Mouse (Mus musculus) cerebellum, adult 2 months (tissue): ENCODE measurements around the gene Kl. TPM values are rescaled to one million over a fixed set of nuclear protein-coding genes. Genes with fewer than 3 reads are reported as not detected.

Experiments used
- DNase-seq, 2 experiments: peaks; one replicate each; pipeline ENCODE4 v3.0.0; 2021
- H3K27ac ChIP-seq: fragments of 200-500 bp; 2 replicates; pipeline ENCODE4 v1.5.1; 2012; ENCODE audit warnings: low read length, control low read depth, inconsistent platforms; ENCODE audit not compliant: insufficient read depth
- H3K27me3 ChIP-seq: fragments of 200-500 bp; 2 replicates; pipeline ENCODE4 v1.6.1; 2012; ENCODE audit warnings: inconsistent platforms, mild to moderate bottlenecking, low read length, moderate library complexity; ENCODE audit not compliant: control insufficient read depth, insufficient read depth
- H3K4me1 ChIP-seq: fragments of 200-500 bp; 2 replicates; pipeline ENCODE4 v1.6.1; 2011; ENCODE audit warnings: low read length; ENCODE audit not compliant: control insufficient read depth, insufficient read depth
- H3K4me3 ChIP-seq: fragments of 200-500 bp; replicated peaks from 2 replicates; pipeline ENCODE3; 2011; ENCODE audit warnings: mild to moderate bottlenecking, low read depth, low read length, control low read depth; ENCODE audit not compliant: insufficient read depth
- CTCF ChIP-seq: fragments of 200-500 bp; IDR thresholded peaks from 2 replicates; pipeline ENCODE4 v1.5.1; 2011; ENCODE audit warnings: low read depth, mild to moderate bottlenecking, control low read depth, low read length, moderate library complexity, borderline replicate concordance; ENCODE audit not compliant: insufficient read depth
- POLR2A ChIP-seq: fragments of 200-500 bp; IDR thresholded peaks from 2 replicates; pipeline ENCODE4 v1.6.1; 2011; ENCODE audit warnings: low read length, control low read depth, borderline replicate concordance; ENCODE audit not compliant: insufficient read depth
- WGBS: fragments of 180-500 bp; shearing (Covaris S2); methylation state at CpG from one replicate; pipeline ENCODE4 v1.1.7; 2018; 5-methylcytosine and 5-hydroxymethylcytosine counted together
- polyA plus RNA-seq: library from polyadenylated mRNA; depleted of rRNA; stranded (reverse); fragments of >200 nt; gene quantifications from 2 replicates; pipeline ENCODE4 v1.2.3, GENCODE M21; 2012

The Kl gene
- polyA plus RNA-seq, 1 experiment = 3.6 TPM

- no peak overlapping the region for H3K4me3 ChIP-seq
- no peaks in the 10 kb centered on the region for H3K27me3 ChIP-seq
- peaks cover 6% of the 10 kb centered on the region for H3K4me1 ChIP-seq
- no peak overlapping the region for H3K27ac ChIP-seq
- 43% methylated on average over 1 of the region's 1 CpGs for WGBS
- TF ChIP-seq POLR2A = no peak
- no peak for TF ChIP-seq CTCF
- DNase-seq = no peak
These were observed 70.5 kb downstream of the Kl start for GRCm38 (mm10) chr5:151022939-151023338.

GRCm38 (mm10) chr5:151023461-151023860 lies 71.1 kb downstream of the Kl start:
- Histone ChIP-seq H3K27me3 (no peaks in the 10 kb centered on the region), H3K4me1 (peaks cover 8% of the 10 kb centered on the region), H3K27ac (0 out of 2 replicates have a peak overlapping the region, but pooled peaks have one; percentile 28), H3K4me3 (peak overlapping the region; percentile 5)
- DNase-seq = peak; percentile 81 to 84
- WGBS = 3% methylated on average over 8 of the region's 8 CpGs
- TF ChIP-seq POLR2A = no peak
- no peak for TF ChIP-seq CTCF

- WGBS = 90% methylated on average over 2 of the region's 2 CpGs
- Histone ChIP-seq H3K27ac (no peak overlapping the region), H3K4me1 (peaks cover 8% of the 10 kb centered on the region), H3K4me3 (no peak overlapping the region), H3K27me3 (no peaks in the 10 kb centered on the region)
- TF ChIP-seq POLR2A = no peak
- no peak for TF ChIP-seq CTCF
- DNase-seq = no peak
These were observed 72.1 kb downstream of the Kl start for GRCm38 (mm10) chr5:151024483-151024882.

GRCm38 (mm10) chr5:151026069-151026468 lies 73.7 kb downstream of the Kl start:
- Histone ChIP-seq H3K27ac (no peak overlapping the region), H3K4me3 (no peak overlapping the region), H3K27me3 (no peaks in the 10 kb centered on the region), H3K4me1 (peaks cover 8% of the 10 kb centered on the region; the same call in 1 of the 2 replicates)
- WGBS = 98% methylated on average over 4 of the region's 4 CpGs
- no peak for DNase-seq
- TF ChIP-seq CTCF (no peak), POLR2A (no peak)

- 26% methylated on average over 7 of the region's 7 CpGs for WGBS
- Histone ChIP-seq H3K27me3 (no peaks in the 10 kb centered on the region), H3K27ac (no peak overlapping the region), H3K4me3 (no peak overlapping the region), H3K4me1 (peaks cover 8% of the 10 kb centered on the region; the same call in 1 of the 2 replicates)
- TF ChIP-seq CTCF (no peak), POLR2A (no peak)
- peak; percentile 40 to 60 for DNase-seq
These were observed 74.8 kb downstream of the Kl start for GRCm38 (mm10) chr5:151027171-151027570.

GRCm38 (mm10) chr5:151028906-151029305 lies 76.5 kb downstream of the Kl start:
- WGBS = 69% methylated on average over 6 of the region's 6 CpGs
- Histone ChIP-seq H3K4me1 (peaks cover 5% of the 10 kb centered on the region; the same call in 1 of the 2 replicates), H3K27me3 (no peaks in the 10 kb centered on the region), H3K4me3 (no peak overlapping the region), H3K27ac (no peak overlapping the region)
- no peak for TF ChIP-seq POLR2A
- TF ChIP-seq CTCF = no peak
- DNase-seq = no peak

GRCm38 (mm10) chr5:151034715-151035512 lies 82.5 kb downstream of the Kl start:
- 41% methylated on average over 9 of the region's 9 CpGs for WGBS
- no peak for DNase-seq
- Histone ChIP-seq H3K27ac (no peak overlapping the region), H3K4me3 (no peak overlapping the region), H3K27me3 (no peaks in the 10 kb centered on the region), H3K4me1 (no peaks in the 10 kb centered on the region)
- no peak for TF ChIP-seq CTCF
- no peak for TF ChIP-seq POLR2A

- Histone ChIP-seq H3K4me3 (no peak overlapping the region), H3K4me1 (no peaks in the 10 kb centered on the region), H3K27me3 (no peaks in the 10 kb centered on the region), H3K27ac (no peak overlapping the region)
- DNase-seq = peak in 1 of 2 experiments; percentile 31
- no peak for TF ChIP-seq POLR2A
- no peak for TF ChIP-seq CTCF
- WGBS = 8% methylated on average over 7 of the region's 7 CpGs
These were observed 85.5 kb downstream of the Kl start for GRCm38 (mm10) chr5:151037871-151038270.
